In the genomic region with DNA sequence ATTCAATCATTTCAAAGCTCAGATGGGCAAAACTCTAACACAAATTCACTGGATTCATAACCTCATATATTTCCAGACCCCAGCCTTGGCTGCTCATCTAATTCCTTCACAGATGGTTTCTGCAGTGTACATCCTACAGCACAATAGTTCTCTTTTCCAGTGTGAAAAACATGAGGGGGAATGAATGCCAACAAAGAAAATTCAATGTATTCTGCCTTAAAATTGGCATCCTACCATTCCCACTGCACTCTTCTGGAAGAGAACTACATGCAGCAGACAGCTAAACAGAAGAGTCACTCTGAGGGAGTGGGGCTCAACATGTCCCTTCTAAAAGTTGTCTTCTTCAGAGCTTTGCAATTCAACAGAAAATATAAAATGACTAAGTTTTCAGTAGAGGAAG, we compare ENCODE assay signal across 34 mouse cellular contexts. TPM values are rescaled to one million over a fixed set of nuclear protein-coding genes. Genes with fewer than 3 reads are reported as not detected.
"Had no signal": no experiment of that assay in that cellular context is flagged by ENCODE, and none has a peak within 500 bp of the region (broad histone marks: within the 10 kb centered on the region; RNA-seq: fewer than 3 reads in every experiment).

No protein-coding gene starts in this region.

- H3K36me3 ChIP-seq: limb, embryonic 10.5 days; limb, embryonic 13.5 days; liver, embryonic 12.5 days; liver, embryonic 15.5 days; lung, embryonic 15.5 days; midbrain, embryonic 10.5 days; midbrain, embryonic 13.5 days; neural tube, embryonic 13.5 days had no signal

- H3K27ac ChIP-seq: limb, embryonic 10.5 days; limb, embryonic 13.5 days; liver, embryonic 12.5 days; liver, embryonic 15.5 days; lung, embryonic 15.5 days; midbrain, embryonic 10.5 days; midbrain, embryonic 13.5 days; neural tube, embryonic 13.5 days; stomach, postnatal 0 days had no signal

- H3K4me3 ChIP-seq: limb, embryonic 10.5 days; limb, embryonic 13.5 days; liver, embryonic 12.5 days; liver, embryonic 15.5 days; lung, embryonic 15.5 days; megakaryocyte, embryonic 14.5 days; midbrain, embryonic 10.5 days; midbrain, embryonic 13.5 days; myocyte; neural tube, embryonic 13.5 days had no signal

- ATAC-seq: intestine, embryonic 16.5 days; liver, embryonic 12.5 days; midbrain, embryonic 13.5 days; midbrain, embryonic 16.5 days had no signal

- H3K4me1 ChIP-seq: limb, embryonic 10.5 days; limb, embryonic 13.5 days; liver, embryonic 12.5 days; liver, embryonic 15.5 days; lung, embryonic 15.5 days; megakaryocyte, embryonic 14.5 days; midbrain, embryonic 10.5 days; midbrain, embryonic 13.5 days; neural tube, embryonic 13.5 days had no signal

- H3K9ac ChIP-seq: limb, embryonic 13.5 days; liver, embryonic 12.5 days; liver, embryonic 15.5 days; lung, embryonic 15.5 days; midbrain, embryonic 13.5 days; neural tube, embryonic 13.5 days had no signal

- DNase-seq: kidney, adult 18-20 months; kidney, adult 9 months; kidney, postnatal 14 days; kidney, postnatal 4 days; liver; lung, adult 18-20 months; lung, postnatal 10 days; lung, postnatal 36 days; retina, postnatal 1 day; right cerebral cortex, postnatal 14 days; thymus, postnatal 25 days had no signal

- H3K9me3 ChIP-seq: limb, embryonic 10.5 days; limb, embryonic 13.5 days; liver, embryonic 15.5 days; lung, embryonic 15.5 days; midbrain, embryonic 13.5 days; neural tube, embryonic 13.5 days had no signal

- H3K4me2 ChIP-seq: limb, embryonic 13.5 days; liver, embryonic 12.5 days; liver, embryonic 15.5 days; lung, embryonic 15.5 days; midbrain, embryonic 13.5 days; neural tube, embryonic 13.5 days had no signal

- H3K27me3 ChIP-seq: limb, embryonic 13.5 days; liver, embryonic 12.5 days; liver, embryonic 15.5 days; lung, embryonic 15.5 days; megakaryocyte, embryonic 14.5 days; midbrain, embryonic 13.5 days; neural tube, embryonic 13.5 days had no signal

RNA-seq across cellular contexts. Expression of gene Gm597, which starts 26.6 kb away (rescaled TPM):
- total RNA-seq: layer of hippocampus, adult 18-20 months; layer of hippocampus, postnatal 36 days; left cerebral cortex, postnatal 25 days; monocyte, adult 5-6 weeks; neutrophil, adult 5-6 weeks had no signal
- polyA plus RNA-seq: intestine, embryonic 16.5 days; kidney, embryonic 16.5 days; limb, embryonic 10.5 days; limb, embryonic 13.5 days; liver, embryonic 12.5 days; liver, embryonic 15.5 days; lung, embryonic 15.5 days; midbrain, embryonic 10.5 days; midbrain, embryonic 13.5 days; midbrain, embryonic 16.5 days; myocyte; neural tube, embryonic 13.5 days; small intestine, adult 2 months; spleen, adult 2 months; stomach, embryonic 14.5 days; stomach, postnatal 0 days; thymus, postnatal 0 days had no signal
